Mouse (Mus musculus) limb, embryonic 14.5 days (tissue): Measurements from ENCODE around the gene Zmpste24. TPM values are rescaled to one million over a fixed set of nuclear protein-coding genes. Genes with fewer than 3 reads are reported as not detected.

Experiments used
- ATAC-seq: fragments of 200-750 bp; cut with Nextera tagmentation; 2 replicates; pipeline ENCODE4 v1.8.0; 2017; ENCODE audit warnings: low read depth, moderate number of reproducible peaks, moderate TSS enrichment; ENCODE audit not compliant: low FRiP score
- DNase-seq: peaks from one replicate; pipeline ENCODE4 v3.0.0-alpha.2; 2015; ENCODE audit warnings: low spot score
- H3K27ac ChIP-seq: fragments of 300-500 bp; sonication (generic); replicated peaks from 2 replicates; pipeline ENCODE4 v1.5.1; 2014; ENCODE audit warnings: low read depth, mild to moderate bottlenecking, low read length, moderate library complexity, mixed read lengths
- H3K27me3 ChIP-seq: fragments of 300-500 bp; sonication (generic); 2 replicates; pipeline ENCODE4 v1.6.1; 2014; ENCODE audit warnings: low read length, mixed read lengths; ENCODE audit not compliant: control insufficient read depth, insufficient read depth
- H3K36me3 ChIP-seq: fragments of 300-500 bp; sonication (generic); 2 replicates; pipeline ENCODE4 v1.6.1; 2014; ENCODE audit warnings: mild to moderate bottlenecking, low read length, moderate library complexity, mixed read lengths; ENCODE audit not compliant: control insufficient read depth, insufficient read depth
- H3K4me1 ChIP-seq: fragments of 300-500 bp; sonication (generic); 2 replicates; pipeline ENCODE4 v1.6.1; 2014; ENCODE audit warnings: antibody characterized with exemption, low read length, mixed read lengths; ENCODE audit not compliant: control insufficient read depth, insufficient read depth
- H3K4me2 ChIP-seq: fragments of 300-500 bp; sonication (generic); replicated peaks from 2 replicates; pipeline ENCODE4 v1.6.1; 2014; ENCODE audit warnings: low read depth, mild to moderate bottlenecking, low read length, moderate library complexity; ENCODE audit not compliant: severe bottlenecking
- H3K4me3 ChIP-seq: fragments of 300-500 bp; sonication (generic); replicated peaks from 2 replicates; pipeline ENCODE4 v1.5.1; 2014; ENCODE audit warnings: low read length
- H3K9ac ChIP-seq: fragments of 300-500 bp; sonication (generic); 2 replicates; pipeline ENCODE4 v1.6.1; 2014; ENCODE audit warnings: mild to moderate bottlenecking, low read depth, low read length, moderate library complexity; ENCODE audit not compliant: severe bottlenecking
- H3K9me3 ChIP-seq: fragments of 300-500 bp; sonication (generic); 2 replicates; pipeline ENCODE4 v1.6.1; 2016; ENCODE audit warnings: low read length; ENCODE audit not compliant: control insufficient read depth
- POLR2A ChIP-seq: fragments of 200-500 bp; IDR thresholded peaks from 2 replicates; pipeline ENCODE4 v1.8.0; 2012; ENCODE audit warnings: inconsistent platforms, mild to moderate bottlenecking, moderate library complexity, borderline replicate concordance; ENCODE audit not compliant: insufficient read depth, insufficient read length; ENCODE audit errors: extremely low read depth
- WGBS: fragments of 180-500 bp; shearing (Covaris S2); extraction: QIAGEN DNeasy Blood & Tissue Kit; methylation state at CpG from one replicate; pipeline ENCODE4 v1.1.7; 2014; 5-methylcytosine and 5-hydroxymethylcytosine counted together
- polyA plus RNA-seq, 2 experiments: library from polyadenylated mRNA; depleted of rRNA in 1 of 2; stranded (reverse) in 1 of 2; unstranded in 1 of 2; fragments of >200 nt; fragmentation: Nextera tagmentation in 1 of 2; extraction: Ambion mirVana in 1 of 2; gene quantifications; 2 replicates each; pipeline versions ENCODE4 v1.2.1 to v1.2.3; 2012 to 2014

The Zmpste24 gene
- polyA plus RNA-seq, 2 experiments = 19.0 to 22.6 TPM

DNA sequence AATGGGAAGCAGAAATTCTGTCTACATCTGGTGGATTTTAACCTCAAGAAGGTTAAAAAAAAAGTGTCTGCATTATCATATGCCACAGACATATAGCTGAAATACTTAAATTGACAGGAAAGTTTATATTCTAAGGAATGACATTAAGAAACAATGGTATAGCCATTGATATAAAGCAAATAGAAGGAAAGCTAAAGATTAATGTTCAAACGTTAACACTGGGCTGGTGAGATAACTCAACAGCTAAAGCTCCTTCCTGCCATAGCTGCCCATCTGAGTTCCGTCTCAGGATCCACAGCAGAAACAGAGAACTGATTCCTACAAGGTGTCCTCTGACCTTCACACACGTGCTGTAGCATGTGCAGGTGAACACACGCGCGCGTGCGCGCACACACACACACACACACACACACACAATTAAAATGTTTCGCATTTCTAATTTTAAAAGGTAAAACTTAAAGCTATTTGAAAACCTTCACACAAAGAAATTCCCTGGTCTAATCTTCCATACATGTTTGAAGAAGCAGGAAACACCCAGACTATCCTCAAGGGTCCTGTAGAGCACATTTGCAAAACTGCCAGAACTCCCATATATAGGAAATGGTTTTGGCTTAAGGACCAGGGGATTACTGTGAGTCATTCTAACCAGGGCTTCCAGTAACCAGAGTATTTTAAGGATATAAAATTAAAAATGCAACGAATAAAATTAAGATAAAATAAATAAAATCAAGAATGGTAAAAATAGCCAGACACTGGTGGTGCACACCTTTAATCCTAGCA is 87.1 kb downstream of the Zmpste24 start:
- WGBS = 80% methylated on average over 11 of the region's 11 CpGs
- Histone ChIP-seq H3K27ac (no peak overlapping the region), H3K4me3 (no peak overlapping the region), H3K9me3 (no peaks in the 10 kb centered on the region), H3K4me2 (no peak overlapping the region), H3K4me1 (peaks cover 19% of the 10 kb centered on the region), H3K27me3 (no peaks in the 10 kb centered on the region), H3K9ac (no peak overlapping the region), H3K36me3 (no peaks in the 10 kb centered on the region)
- no peak for TF ChIP-seq POLR2A
- ATAC-seq (no peak), DNase-seq (peak; percentile 27)

Other genes starting within 250 kb of the Zmpste24 start
- 0.75 and 0.77 TPM in 2 replicates for gene Rims3, start 243.4 kb downstream of the Zmpste24 start, polyA plus RNA-seq (2012; rRNA removed)
- gene Rims3, start 243.4 kb downstream of the Zmpste24 start, polyA plus RNA-seq (2014; fragmentation: Nextera tagmentation; extraction: Ambion mirVana) = 0.55 and 0.57 TPM in 2 replicates
- gene Exo5, start 173.2 kb downstream of the Zmpste24 start, polyA plus RNA-seq (2012; rRNA removed) = 19.5 and 25.4 TPM in 2 replicates
- 24.8 and 25.2 TPM in 2 replicates for gene Exo5, start 173.2 kb downstream of the Zmpste24 start, polyA plus RNA-seq (2014; fragmentation: Nextera tagmentation; extraction: Ambion mirVana)
- 5.5 and 6.0 TPM in 2 replicates for gene Zfp69, start 146.5 kb downstream of the Zmpste24 start, polyA plus RNA-seq (2012; rRNA removed)
- gene Zfp69, start 146.5 kb downstream of the Zmpste24 start, polyA plus RNA-seq (2014; fragmentation: Nextera tagmentation; extraction: Ambion mirVana) = 7.5 and 8.7 TPM in 2 replicates
- 19.8 and 21.7 TPM in 2 replicates for gene Smap2, start 81.0 kb downstream of the Zmpste24 start, polyA plus RNA-seq (2012; rRNA removed)
- gene Smap2, start 81.0 kb downstream of the Zmpste24 start, polyA plus RNA-seq (2014; fragmentation: Nextera tagmentation; extraction: Ambion mirVana) = 17.3 and 19.7 TPM in 2 replicates
- 248 and 256 TPM in 2 replicates for gene Col9a2, start 58.9 kb downstream of the Zmpste24 start, polyA plus RNA-seq (2012; rRNA removed)
- 83.8 and 87.5 TPM in 2 replicates for gene Col9a2, start 58.9 kb downstream of the Zmpste24 start, polyA plus RNA-seq (2014; fragmentation: Nextera tagmentation; extraction: Ambion mirVana)
- not detected in 2 replicates for gene Tmco2, start 11.0 kb upstream of the Zmpste24 start, polyA plus RNA-seq (2012; rRNA removed)
- gene Tmco2, start 11.0 kb upstream of the Zmpste24 start, polyA plus RNA-seq (2014; fragmentation: Nextera tagmentation; extraction: Ambion mirVana) = not detected in 2 replicates
- 14.6 and 17.7 TPM in 2 replicates for gene Rlf, start 116.8 kb upstream of the Zmpste24 start, polyA plus RNA-seq (2012; rRNA removed)
- 19.5 and 21.5 TPM in 2 replicates for gene Rlf, start 116.8 kb upstream of the Zmpste24 start, polyA plus RNA-seq (2014; fragmentation: Nextera tagmentation; extraction: Ambion mirVana)
- gene Gm12888, start 226.7 kb upstream of the Zmpste24 start, polyA plus RNA-seq (2012; rRNA removed) = not detected in 2 replicates
- gene Gm12888, start 226.7 kb upstream of the Zmpste24 start, polyA plus RNA-seq (2014; fragmentation: Nextera tagmentation; extraction: Ambion mirVana) = not detected in 2 replicates